Mouse (Mus musculus): ENCODE data around the gene Cnot11.

The Cnot11 gene

DNA sequence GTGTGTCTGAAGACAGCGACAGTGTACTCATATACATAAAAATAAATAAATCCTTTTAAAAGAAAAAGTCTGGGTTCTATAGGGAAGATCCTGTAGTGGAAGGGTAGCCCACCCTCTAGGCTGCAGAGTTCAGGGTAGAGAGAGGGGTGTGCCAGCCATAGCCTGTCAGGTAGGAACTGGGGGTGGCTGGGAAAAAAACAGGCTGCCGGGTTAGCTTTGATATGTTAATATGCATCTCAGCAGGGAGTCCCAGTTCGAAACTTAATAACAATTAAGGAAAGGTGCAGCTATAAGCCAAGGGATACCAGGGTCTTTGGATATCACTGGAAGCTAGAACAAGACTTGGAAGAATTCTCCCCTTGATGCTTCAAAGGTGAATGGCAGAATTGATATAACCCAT, 875 bp upstream of the Cnot11 start:
- no peak for DNase-seq (ENCODE audit: extremely low spot score, low read depth, low spot score)

- peak; percentile 95 for DNase-seq (ENCODE audit: extremely low spot score, low read depth, low spot score)
These were observed 921 bp downstream of the Cnot11 start for GRCm38 (mm10) chr1:39535515-39536311.

GRCm38 (mm10) chr1:39536701-39537100, 1.9 kb downstream of the Cnot11 start:
- DNase-seq (ENCODE audit: extremely low spot score, low read depth, low spot score), result no peak

DNA sequence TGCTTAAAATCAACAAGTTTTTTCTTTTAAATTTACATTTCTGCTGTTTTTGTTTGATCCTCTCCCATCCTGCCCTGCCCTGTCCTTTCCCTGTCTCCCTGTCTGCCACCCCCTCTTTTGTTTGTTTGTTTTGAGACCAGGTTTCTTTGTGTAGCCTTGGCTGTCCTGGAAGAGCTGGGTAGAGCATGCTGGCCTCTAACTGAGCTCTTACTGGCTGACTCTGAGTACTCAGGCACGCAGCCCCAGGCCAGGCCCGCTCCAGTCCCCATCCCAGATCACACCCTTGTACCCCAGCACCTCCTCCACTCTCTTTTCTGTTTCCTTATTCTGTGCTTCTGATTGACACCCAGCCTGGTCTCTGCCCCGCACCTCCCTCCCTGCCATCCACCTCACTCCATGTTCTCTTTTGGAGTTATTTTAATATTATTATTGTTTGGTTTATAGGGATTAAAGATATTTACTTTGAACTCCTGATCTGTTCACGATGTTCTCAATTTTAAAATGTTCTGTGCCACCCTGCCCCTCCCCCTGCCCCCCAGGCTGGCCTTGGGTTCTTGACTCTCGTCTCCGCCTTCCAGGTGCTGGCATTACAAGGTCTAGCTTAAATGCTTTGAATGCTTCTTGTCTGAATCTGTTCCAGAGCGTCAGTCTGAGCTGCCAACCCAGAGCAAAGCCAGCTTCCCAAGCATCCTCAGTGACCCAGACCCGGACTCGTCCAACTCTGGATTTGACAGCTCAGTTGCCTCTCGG, 3.0 kb downstream of the Cnot11 start:
- DNase-seq (ENCODE audit: extremely low spot score, low read depth, low spot score), result no peak

GRCm38 (mm10) chr1:39540592-39540991, 5.8 kb downstream of the Cnot11 start:
- DNase-seq (ENCODE audit: extremely low spot score, low read depth, low spot score), result no peak

- no peak for DNase-seq (ENCODE audit: extremely low spot score, low read depth, low spot score)
These were observed 10.8 kb downstream of the Cnot11 start for GRCm38 (mm10) chr1:39545589-39545988.

DNA sequence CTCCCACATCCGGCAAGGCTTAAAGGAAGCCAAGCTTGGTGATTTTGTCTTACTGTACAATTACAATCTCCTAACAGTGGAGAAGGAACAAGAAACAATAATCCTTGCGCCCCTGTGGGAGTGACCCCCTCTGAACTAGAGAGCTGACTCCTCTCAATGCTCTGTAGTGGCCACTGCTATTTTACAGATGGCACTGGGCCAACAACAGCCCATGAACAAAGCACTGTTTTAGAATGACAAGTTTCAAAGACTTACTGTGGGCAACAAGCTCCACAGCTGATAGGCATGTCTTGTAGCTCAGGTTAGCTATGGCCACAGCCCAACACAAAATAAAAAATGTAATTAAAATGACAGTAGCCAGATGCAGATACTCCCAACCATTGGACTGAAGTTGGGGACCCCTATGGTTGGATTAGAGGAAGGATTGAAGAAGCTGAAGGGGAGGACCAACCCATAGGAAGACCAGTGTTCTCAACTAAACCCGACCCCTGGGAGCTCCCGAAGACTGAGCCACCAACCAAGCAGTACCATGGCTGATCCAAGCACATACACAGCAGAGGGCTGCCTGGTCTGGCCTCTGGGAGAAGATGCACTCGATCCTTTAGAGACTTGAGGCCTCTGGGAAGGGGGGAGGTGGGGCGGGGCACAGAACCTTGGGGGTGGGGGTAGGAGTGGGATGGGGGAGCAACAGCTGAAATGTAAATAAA, 11.5 kb downstream of the Cnot11 start:
- no peak for DNase-seq (ENCODE audit: extremely low spot score, low read depth, low spot score)

DNA sequence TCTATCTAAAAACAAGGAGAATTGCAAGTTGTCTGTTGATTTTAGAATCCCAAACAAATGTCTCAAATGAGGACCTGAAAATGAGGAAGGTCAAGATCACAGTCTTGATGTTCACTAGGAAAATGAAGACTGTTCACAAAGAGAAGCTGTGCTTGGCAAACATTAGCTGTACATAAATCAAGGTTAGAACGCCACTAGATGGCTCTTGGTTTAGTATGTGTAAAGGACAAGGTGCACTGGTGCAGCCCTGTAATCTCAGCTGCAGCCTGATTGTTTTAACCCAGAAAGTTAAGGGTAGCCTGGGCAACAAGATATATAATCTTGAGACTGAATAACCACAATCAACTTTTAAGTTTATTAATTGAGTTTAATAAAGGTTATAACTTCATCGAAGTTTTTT, 12.4 kb downstream of the Cnot11 start:
- no peak for DNase-seq (ENCODE audit: extremely low spot score, low read depth, low spot score)

DNA sequence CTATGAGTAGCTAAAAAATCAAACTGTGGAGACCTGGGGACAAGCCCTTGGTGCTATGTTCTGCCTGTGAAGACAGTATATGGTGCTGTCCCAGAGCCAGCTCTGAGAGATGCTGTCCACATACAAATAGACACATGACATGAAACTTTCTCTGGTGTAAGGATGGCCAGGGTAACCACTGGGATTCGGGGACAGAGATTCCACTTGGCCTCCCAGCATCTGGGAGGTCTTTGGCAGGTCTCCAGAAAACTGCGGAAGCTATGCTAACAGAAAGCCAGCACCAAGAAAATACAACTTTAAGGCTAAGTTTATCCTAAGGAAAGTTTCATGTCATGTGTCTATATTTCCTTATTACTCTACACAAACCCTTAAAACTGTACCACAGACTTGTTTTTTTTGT, 15.0 kb downstream of the Cnot11 start:
- no peak for DNase-seq (ENCODE audit: extremely low spot score, low read depth, low spot score)

- DNase-seq (ENCODE audit: extremely low spot score, low read depth, low spot score), result no peak
These were observed 21.0 kb downstream of the Cnot11 start for GRCm38 (mm10) chr1:39555556-39556415.

- DNase-seq (ENCODE audit: extremely low spot score, low read depth, low spot score), result no peak
These were observed 24.2 kb downstream of the Cnot11 start for GRCm38 (mm10) chr1:39559009-39559408.

DNA sequence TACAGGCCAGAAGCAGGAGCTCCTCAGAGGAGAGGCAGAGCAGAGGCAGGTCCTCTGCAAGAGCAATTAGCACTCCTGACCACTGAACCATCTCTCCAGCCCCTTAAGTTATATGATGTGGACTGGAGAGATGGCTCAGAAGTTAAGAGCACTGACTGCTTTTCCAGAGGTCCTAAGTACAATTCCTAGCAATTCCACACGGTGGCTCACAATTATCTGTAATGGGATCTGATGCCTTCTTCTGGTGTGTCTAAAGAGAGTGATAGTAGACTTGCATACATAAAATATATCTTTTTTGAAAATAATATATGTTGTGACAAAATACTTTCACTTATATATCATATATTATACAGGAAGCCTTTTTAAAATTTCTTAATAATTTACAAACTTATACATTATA, 27.1 kb downstream of the Cnot11 start:
- DNase-seq (ENCODE audit: extremely low spot score, low read depth, low spot score), result no peak

GRCm38 (mm10) chr1:39563161-39563560, 28.4 kb downstream of the Cnot11 start:
- no peak for DNase-seq (ENCODE audit: extremely low spot score, low read depth, low spot score)

DNA sequence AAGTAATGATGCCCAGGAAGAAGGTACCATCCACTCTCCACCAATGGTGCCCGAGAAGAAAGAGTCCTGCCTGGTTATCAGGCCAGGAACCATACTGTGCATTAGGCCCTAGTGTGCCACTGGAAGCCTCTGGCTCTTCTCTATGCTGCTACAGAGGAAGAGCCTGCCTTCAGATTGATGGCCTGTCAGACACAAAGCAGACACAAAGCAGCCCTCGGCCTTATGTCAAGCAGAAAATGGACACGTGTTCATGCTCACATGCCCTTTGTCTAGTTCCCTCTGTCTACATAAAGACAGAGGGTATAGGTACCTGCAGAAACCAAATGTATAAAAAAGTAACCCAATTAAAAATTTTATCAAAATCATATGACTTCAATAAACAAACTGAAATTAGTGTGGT, 29.8 kb downstream of the Cnot11 start:
- DNase-seq (ENCODE audit: extremely low spot score, low read depth, low spot score), result no peak

DNA sequence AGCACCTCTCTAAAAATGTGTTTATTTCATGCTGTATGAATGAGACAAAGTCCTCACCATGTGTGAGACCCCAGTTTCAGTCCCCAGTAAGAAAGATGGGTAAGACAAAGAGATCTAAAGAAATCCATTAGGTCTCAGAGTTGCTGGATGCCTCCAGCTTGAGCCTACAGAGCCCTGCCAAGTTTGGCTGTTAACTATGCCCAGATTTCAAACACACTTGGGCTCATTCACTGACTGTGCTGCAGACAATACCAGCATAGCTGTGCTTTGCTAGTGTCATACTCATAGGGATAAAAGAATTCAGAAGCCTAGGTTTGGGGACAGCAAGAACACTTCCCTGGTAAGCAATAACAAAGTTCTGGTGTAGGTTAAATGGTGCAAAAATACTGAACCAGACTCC, 33.3 kb downstream of the Cnot11 start:
- no peak for DNase-seq (ENCODE audit: extremely low spot score, low read depth, low spot score)

DNA sequence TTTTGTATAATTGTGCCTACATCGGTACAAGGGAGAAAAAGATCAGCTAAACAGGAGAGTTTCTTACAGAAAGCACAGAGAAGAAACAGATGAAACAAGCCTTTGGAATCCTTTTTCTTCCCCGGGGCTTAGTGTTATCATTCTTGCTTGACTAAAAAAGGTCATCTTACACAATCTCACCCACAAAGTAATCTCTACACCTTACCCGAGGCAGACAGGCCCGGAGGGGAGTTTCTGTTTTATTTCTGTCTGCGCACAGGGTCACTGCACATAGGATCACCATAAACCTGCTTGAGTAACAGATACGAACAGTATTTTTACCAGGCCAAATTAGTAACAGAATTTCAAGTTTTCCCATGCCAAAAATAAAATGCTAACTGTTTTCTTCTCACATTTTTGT, 36.9 kb downstream of the Cnot11 start:
- DNase-seq (ENCODE audit: extremely low spot score, low read depth, low spot score), result no peak

DNA sequence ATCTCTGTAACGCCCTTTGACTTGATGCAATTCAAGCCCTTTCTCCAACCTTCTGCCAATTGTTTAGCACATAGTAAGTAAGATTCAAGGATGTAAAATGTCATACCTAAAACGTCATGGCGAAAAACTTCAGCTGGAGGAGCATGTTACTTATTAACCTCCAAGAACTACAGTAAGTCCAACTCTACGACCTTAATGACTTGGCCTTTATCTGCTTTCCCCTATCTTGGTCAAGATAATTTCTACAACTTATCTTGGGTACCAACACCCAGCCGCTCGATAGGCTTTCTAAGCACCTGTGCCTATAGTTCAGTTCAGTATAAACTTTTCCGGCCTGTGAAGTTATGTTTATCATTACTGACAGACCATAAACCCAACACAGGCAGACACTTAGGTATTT, 39.1 kb downstream of the Cnot11 start:
- no peak for DNase-seq (ENCODE audit: extremely low spot score, low read depth, low spot score)

DNA sequence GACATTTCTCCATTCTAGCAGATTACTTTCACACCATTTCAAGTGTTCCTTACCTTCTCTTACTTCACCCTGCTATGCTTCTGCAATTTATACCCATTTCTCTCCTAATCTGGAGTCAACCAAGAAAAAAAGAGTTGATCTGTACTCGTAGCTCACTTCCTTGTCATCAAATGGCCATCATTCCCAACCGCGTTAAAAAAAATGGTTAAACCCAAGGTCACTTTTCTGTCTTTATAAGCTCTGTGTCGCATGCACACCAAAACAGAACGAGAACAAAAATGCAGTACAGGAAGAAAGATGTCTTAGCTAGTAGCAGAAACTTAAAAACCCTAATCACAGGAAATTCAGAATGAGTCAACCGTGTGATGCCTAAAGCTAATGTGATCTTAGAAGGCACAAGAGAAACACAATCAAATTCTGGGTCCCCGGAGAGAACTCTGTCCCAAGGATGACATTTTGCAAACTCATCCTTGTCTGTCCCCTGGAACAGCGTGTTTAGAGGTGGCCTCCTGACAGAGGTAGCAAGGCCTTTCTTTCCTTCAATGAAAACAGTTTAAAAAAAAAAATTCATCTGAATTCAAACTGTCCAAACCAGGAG, 41.1 kb downstream of the Cnot11 start:
- DNase-seq (ENCODE audit: extremely low spot score, low read depth, low spot score), result no peak

GRCm38 (mm10) chr1:39576431-39577243, 41.8 kb downstream of the Cnot11 start:
- no peak for DNase-seq (ENCODE audit: extremely low spot score, low read depth, low spot score)

GRCm38 (mm10) chr1:39577253-39577705, 42.5 kb downstream of the Cnot11 start, which contains the start of gene Rnf149:
TSS of gene Rnf149 (minus strand) at chr1:39577405.
- DNase-seq (ENCODE audit: extremely low spot score, low read depth, low spot score), result no peak
